8 mouse cellular contexts compared by ENCODE assay signal in the genomic region with DNA sequence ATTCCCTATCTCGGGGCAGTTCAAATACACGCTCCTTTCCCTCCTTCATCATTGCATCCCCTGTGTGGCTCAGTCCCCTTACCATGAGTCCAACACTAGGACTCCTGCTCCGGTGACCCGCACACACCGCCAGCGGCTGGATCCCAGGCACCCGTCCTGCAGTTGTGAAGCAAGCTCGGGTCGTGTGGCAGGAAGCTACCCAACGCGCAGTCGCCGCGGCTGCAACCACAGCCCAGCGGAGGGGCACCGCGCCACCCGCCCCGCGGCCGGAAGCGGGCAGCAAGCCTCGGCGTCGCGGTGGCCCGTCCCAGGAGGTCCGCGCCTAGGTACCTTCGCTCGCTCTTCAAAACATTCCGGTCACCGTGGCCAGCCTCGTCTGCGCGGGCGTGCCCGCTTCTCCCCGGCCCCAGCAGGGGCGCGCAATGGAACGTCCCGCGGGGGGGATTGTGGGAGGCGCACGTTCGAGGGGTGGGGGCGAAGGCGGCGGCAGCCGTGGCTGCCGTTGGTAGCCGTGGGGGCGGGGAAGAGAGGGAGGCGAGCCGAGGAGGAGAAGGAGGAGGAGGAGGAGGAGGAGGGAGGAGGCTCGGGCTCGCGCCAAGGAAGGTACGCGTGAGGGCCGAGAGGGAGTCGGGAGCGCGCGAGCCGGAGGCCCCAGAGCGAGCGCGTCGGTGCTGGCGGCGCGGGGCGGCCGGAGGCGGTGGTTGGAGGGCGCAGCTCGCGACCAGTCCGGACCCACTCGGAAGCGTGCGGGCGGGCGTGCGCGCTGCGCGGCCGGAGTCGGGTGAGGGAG. TPM values are rescaled to one million over a fixed set of nuclear protein-coding genes. Genes with fewer than 3 reads are reported as not detected.
DNase-seq lines count a peak whose midpoint lies in the region; ATAC-seq lines count a peak whose summit lies in the region.

No protein-coding gene starts in this region.

- peak overlapping the region; percentile 100 for H3K27ac ChIP-seq in intestine, embryonic 15.5 days
- H3K27ac ChIP-seq in midbrain, embryonic 10.5 days (replicated peaks), result peak overlapping the region; percentile 99

- H3K4me3 ChIP-seq in intestine, embryonic 15.5 days (replicated peaks), result peak overlapping the region; percentile 84
- H3K4me3 ChIP-seq in midbrain, embryonic 10.5 days, result peak overlapping the region; percentile 74

- peak; percentile 88 for DNase-seq in adrenal gland, adult 8-10 months
- peak; percentile 82 for DNase-seq in embryo, embryonic 11.5 days (ENCODE audit: low read depth, low spot score)
- DNase-seq in gastrocnemius, postnatal 36 days, result peak; percentile 81 to 93
- DNase-seq in left cerebral cortex, postnatal 36 days (ENCODE audit: low spot score in 2 of 2), result peak; percentile 85 to 86
- DNase-seq in midbrain, embryonic 10.5 days (ENCODE audit: low spot score), result peak; percentile 95
- DNase-seq in right cerebral cortex, postnatal 36 days (ENCODE audit: low spot score in 2 of 2), result peak; percentile 70 to 74
- DNase-seq in urinary bladder, postnatal 4 days (ENCODE audit: low spot score in 2 of 2), result peak; percentile 89 to 94

- peak overlapping the region; percentile 97 for H3K9ac ChIP-seq in intestine, embryonic 15.5 days

- WGBS in intestine, embryonic 15.5 days, result under 1% methylated on average over 59 of the region's 92 CpGs
- under 1% methylated on average over 64 of the region's 92 CpGs for WGBS in midbrain, embryonic 10.5 days

- peaks cover 13% of the 10 kb centered on the region; the same call in 1 of the 2 replicates for H3K4me1 ChIP-seq in intestine, embryonic 15.5 days (replicated peaks)
- peaks cover 35% of the 10 kb centered on the region for H3K4me1 ChIP-seq in midbrain, embryonic 10.5 days

- H3K9me3 ChIP-seq in intestine, embryonic 15.5 days, result no peaks in the 10 kb centered on the region
- no peaks in the 10 kb centered on the region for H3K9me3 ChIP-seq in midbrain, embryonic 10.5 days (replicated peaks)

- H3K4me2 ChIP-seq in intestine, embryonic 15.5 days (replicated peaks), result peak overlapping the region; percentile 63

- no peaks in the 10 kb centered on the region for H3K27me3 ChIP-seq in intestine, embryonic 15.5 days (replicated peaks)
- no peaks in the 10 kb centered on the region for H3K27me3 ChIP-seq in midbrain, embryonic 10.5 days (ENCODE audit: low read depth, poor library complexity, severe bottlenecking)

- peak; percentile 92 for ATAC-seq in intestine, embryonic 15.5 days

- intact Hi-C loops in gastrocnemius, postnatal 36 days (cut with DNase I), result no loop called here
- intact Hi-C loops in left cerebral cortex, postnatal 36 days (cut with DNase I), result loop anchor here (5.0 kb wide), 1 partner anchor 212 kb away; the partner anchor contains the start of genes Clk2 and Hcn3

- no peaks in the 10 kb centered on the region for H3K36me3 ChIP-seq in intestine, embryonic 15.5 days
- no peaks in the 10 kb centered on the region for H3K36me3 ChIP-seq in midbrain, embryonic 10.5 days

RNA-seq across cellular contexts. Expression of gene Ash1l, which starts 0.4 kb away (rescaled TPM):
- total RNA-seq in adrenal gland, adult 8-10 months (2022), result 10 to 100 TPM; 44.9 to 78.1 (median 58.6) TPM
- total RNA-seq in gastrocnemius, postnatal 36 days (2021), result 10 to 100 TPM; 23.2 to 29.5 TPM
- 16.4 and 17.0 TPM in 2 replicates for polyA plus RNA-seq in intestine, embryonic 15.5 days (2015; fragmentation: Nextera tagmentation; extraction: Ambion mirVana)
- total RNA-seq in left cerebral cortex, postnatal 36 days (2021), result 10 to 100 TPM; 81.3 to 95.4 TPM
- 13.4 and 14.3 TPM in 2 replicates for polyA plus RNA-seq in midbrain, embryonic 10.5 days (2016; fragmentation: Nextera tagmentation; extraction: Ambion mirVana)

RNA-seq across cellular contexts. Expression of gene Dap3, which starts 1.0 kb away (rescaled TPM):
- total RNA-seq in adrenal gland, adult 8-10 months (2022), result 100 to 1,000 TPM; 128 to 166 (median 148) TPM
- total RNA-seq in gastrocnemius, postnatal 36 days (2021), result 10 to 100 TPM; 62.4 to 76.1 TPM
- polyA plus RNA-seq in intestine, embryonic 15.5 days (2015; fragmentation: Nextera tagmentation; extraction: Ambion mirVana), result 163 and 171 TPM in 2 replicates
- total RNA-seq in left cerebral cortex, postnatal 36 days (2021), result 100 to 1,000 TPM in 1 of 2 experiments, 10 to 100 TPM in 1; 97.8 to 107 TPM
- polyA plus RNA-seq in midbrain, embryonic 10.5 days (2016; fragmentation: Nextera tagmentation; extraction: Ambion mirVana), result 131 TPM in 2 replicates

RNA-seq across cellular contexts. Expression of gene Msto1, which starts 36.2 kb away (rescaled TPM):
- total RNA-seq in adrenal gland, adult 8-10 months (2022), result 10 to 100 TPM; 19.9 to 27.9 (median 24.7) TPM
- total RNA-seq in gastrocnemius, postnatal 36 days (2021), result 1 to 10 TPM; 7.6 to 7.9 TPM
- polyA plus RNA-seq in intestine, embryonic 15.5 days (2015; fragmentation: Nextera tagmentation; extraction: Ambion mirVana), result 42.9 and 47.5 TPM in 2 replicates
- 10 to 100 TPM; 19.8 to 23.0 TPM for total RNA-seq in left cerebral cortex, postnatal 36 days (2021)
- 68.9 and 70.8 TPM in 2 replicates for polyA plus RNA-seq in midbrain, embryonic 10.5 days (2016; fragmentation: Nextera tagmentation; extraction: Ambion mirVana)

Comparison
In these comparisons a context has a peak if more than half of its experiments do, and no peak if none do; other contexts are left out.
1. Peak in every context shown above with its lines: DNase-seq, ATAC-seq, H3K4me3 ChIP-seq and H3K27ac ChIP-seq.